Mouse (Mus musculus): ENCODE results near the gene Rpl24. TPM values are rescaled to one million over a fixed set of nuclear protein-coding genes. Genes with fewer than 3 reads are reported as not detected.

Rpl24 gene
- polyA plus RNA-seq, 1 experiment from 2014 or later, result 568 TPM

DNA sequence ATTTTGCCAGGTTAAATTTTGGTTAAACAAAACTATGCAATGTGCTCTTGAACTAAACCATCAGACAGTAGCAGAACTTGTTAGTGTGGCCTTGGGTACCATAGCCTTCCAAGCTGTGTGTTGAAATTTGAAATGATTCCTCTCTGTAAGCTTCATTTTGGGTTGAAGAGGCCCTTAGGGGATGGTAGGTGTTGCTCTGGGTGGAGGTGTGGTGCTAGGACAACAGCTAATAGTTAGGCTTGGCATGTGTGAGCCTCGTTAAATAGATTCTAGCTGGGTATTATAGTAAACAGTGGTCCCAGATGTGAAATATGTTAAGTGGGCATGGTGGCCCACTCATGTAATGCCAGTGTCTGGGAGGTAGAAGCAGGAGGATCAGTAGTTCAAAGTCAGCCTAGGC is 1.1 kb downstream of the Rpl24 start:
- WGBS, result 44% methylated on average over 1 of the region's 1 CpGs

DNA sequence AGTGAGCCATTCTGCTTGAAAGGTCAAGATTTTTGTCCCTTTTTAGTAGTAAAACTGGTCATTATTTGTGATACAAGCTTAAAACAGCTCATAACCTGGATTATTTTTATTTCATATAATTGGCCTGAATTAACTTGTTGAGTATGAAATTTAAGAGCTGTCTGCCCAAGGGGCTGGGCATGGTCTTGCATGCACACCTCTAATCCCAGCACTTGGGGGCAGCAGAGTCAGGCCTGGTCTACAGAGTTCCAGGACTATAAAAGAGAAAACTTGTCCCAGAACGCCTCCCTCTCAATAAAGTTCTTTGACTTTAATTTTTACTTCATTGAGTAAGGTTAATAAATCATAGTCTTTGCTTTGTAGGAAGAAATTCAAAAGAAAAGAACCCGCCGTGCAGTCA is 3.1 kb downstream of the Rpl24 start:
- Histone ChIP-seq H3K36me3 (replicated peaks; ENCODE audit: control insufficient read depth, insufficient read depth) (peaks cover 48% of the 10 kb centered on the region), H3K9ac (no peak overlapping the region), H3K27ac (no peak overlapping the region), H3K9me3 (ENCODE audit: control insufficient read depth, low read length) (no peaks in the 10 kb centered on the region), H3K4me3 (replicated peaks; ENCODE audit: low read length) (no peak overlapping the region), H3K4me2 (replicated peaks) (no peak overlapping the region), H3K27me3 (ENCODE audit: control insufficient read depth, insufficient read depth, low read length) (no peaks in the 10 kb centered on the region), H3K4me1 (replicated peaks; ENCODE audit: control insufficient read depth, insufficient read depth, low read length) (peaks cover 13% of the 10 kb centered on the region)
- 80% methylated on average over 3 of the region's 3 CpGs for WGBS
- DNase-seq (ENCODE audit: low spot score), result peak; percentile 55
- no peak for ATAC-seq (ENCODE audit: low FRiP score)

More for the DNA sequence above, 1.1 kb downstream of the Rpl24 start:
- Histone ChIP-seq H3K4me1 (replicated peaks; ENCODE audit: control insufficient read depth, insufficient read depth, low read length) (peaks cover 9% of the 10 kb centered on the region), H3K4me2 (replicated peaks) (peak overlapping the region; percentile 82), H3K27me3 (ENCODE audit: control insufficient read depth, insufficient read depth, low read length) (no peaks in the 10 kb centered on the region), H3K9me3 (ENCODE audit: control insufficient read depth, low read length) (no peaks in the 10 kb centered on the region), H3K4me3 (replicated peaks; ENCODE audit: low read length) (peak overlapping the region; percentile 70), H3K36me3 (replicated peaks; ENCODE audit: control insufficient read depth, insufficient read depth) (peaks cover 41% of the 10 kb centered on the region), H3K27ac (no peak overlapping the region), H3K9ac (peak overlapping the region; percentile 88)
- DNase-seq (ENCODE audit: low spot score), result no peak
- ATAC-seq (ENCODE audit: low FRiP score), result no peak

DNA sequence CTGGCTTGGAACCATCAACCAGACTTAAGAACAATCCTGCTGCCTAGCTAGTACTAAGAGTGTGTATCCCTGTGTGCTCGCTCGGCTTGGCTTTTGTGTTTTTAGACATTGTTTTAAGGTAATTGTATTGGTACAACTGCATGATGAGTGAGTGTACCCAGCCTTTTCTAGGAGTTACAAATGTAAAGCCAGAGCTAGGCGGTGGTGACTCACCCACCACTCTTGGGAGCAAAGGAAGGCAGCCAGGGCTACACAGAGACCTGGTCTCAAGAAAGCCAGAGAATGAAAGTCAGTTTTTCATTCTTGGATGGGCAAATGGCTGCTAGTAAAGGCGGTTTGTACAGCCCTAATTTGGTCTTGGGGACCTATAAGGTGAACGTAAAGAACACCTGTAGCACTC is 4.3 kb downstream of the Rpl24 start:
- ATAC-seq (ENCODE audit: low FRiP score) (no peak), DNase-seq (ENCODE audit: low spot score) (no peak)
- Histone ChIP-seq H3K9me3 (ENCODE audit: control insufficient read depth, low read length) (no peaks in the 10 kb centered on the region), H3K36me3 (replicated peaks; ENCODE audit: control insufficient read depth, insufficient read depth) (peaks cover 48% of the 10 kb centered on the region), H3K4me1 (replicated peaks; ENCODE audit: control insufficient read depth, insufficient read depth, low read length) (peaks cover 19% of the 10 kb centered on the region), H3K4me3 (replicated peaks; ENCODE audit: low read length) (no peak overlapping the region), H3K27me3 (ENCODE audit: control insufficient read depth, insufficient read depth, low read length) (no peaks in the 10 kb centered on the region), H3K9ac (no peak overlapping the region), H3K4me2 (replicated peaks) (no peak overlapping the region), H3K27ac (no peak overlapping the region)
- over 99% methylated on average over 5 of the region's 5 CpGs for WGBS

DNA sequence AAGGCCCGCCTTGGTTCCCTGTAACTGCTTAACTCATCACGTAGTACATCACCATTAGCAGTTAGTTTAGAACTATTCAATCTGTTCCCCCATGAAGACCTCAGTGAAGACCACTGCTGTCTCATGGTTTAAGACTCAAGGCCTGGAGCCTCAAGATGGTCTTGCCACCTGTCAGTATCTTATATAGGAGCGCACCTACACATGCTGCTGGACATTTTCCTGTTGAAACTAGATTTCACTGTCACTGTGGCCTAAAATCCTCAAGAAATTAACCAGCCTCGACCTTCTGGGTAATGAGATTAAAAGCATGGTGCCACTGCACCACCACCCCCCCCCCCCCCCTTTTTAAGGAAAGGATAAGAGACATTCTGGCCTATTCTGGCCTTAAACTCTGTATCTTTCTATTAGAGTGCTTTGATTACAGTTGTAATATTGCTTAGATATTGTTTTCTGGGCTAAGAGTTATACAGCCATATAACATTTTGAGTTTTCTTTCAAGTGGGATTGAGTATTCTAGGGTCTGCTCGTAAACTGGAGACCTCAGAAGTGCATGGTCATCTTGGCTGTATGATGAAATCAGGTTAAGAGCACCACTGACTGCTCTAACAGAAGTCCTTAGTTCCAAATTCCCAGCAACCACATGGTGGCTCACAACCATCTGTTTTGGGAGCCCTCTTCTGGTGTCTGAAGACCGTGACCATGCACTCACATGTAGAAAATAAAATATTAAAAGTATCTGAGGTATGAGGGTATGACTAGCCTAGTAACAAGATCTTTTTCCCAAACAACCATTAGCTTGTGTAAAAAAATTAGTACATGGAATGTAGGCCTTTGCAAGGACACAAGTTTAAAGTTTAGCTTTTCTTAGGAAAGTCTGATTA is 5.9 kb downstream of the Rpl24 start:
- no peaks in the 10 kb centered on the region for H3K27me3 ChIP-seq (ENCODE audit: control insufficient read depth, insufficient read depth, low read length)
- WGBS, result 81% methylated on average over 6 of the region's 6 CpGs
- H3K9me3 ChIP-seq (ENCODE audit: control insufficient read depth, low read length), result no peaks in the 10 kb centered on the region
- H3K9ac ChIP-seq, result no peak overlapping the region
- H3K4me3 ChIP-seq (replicated peaks; ENCODE audit: low read length), result no peak overlapping the region
- peaks cover 48% of the 10 kb centered on the region for H3K36me3 ChIP-seq (replicated peaks; ENCODE audit: control insufficient read depth, insufficient read depth)
- ATAC-seq (ENCODE audit: low FRiP score) (no peak), DNase-seq (ENCODE audit: low spot score) (no peak)
- no peak overlapping the region for H3K27ac ChIP-seq
- H3K4me2 ChIP-seq (replicated peaks), result no peak overlapping the region
- peaks cover 29% of the 10 kb centered on the region for H3K4me1 ChIP-seq (replicated peaks; ENCODE audit: control insufficient read depth, insufficient read depth, low read length)

DNA sequence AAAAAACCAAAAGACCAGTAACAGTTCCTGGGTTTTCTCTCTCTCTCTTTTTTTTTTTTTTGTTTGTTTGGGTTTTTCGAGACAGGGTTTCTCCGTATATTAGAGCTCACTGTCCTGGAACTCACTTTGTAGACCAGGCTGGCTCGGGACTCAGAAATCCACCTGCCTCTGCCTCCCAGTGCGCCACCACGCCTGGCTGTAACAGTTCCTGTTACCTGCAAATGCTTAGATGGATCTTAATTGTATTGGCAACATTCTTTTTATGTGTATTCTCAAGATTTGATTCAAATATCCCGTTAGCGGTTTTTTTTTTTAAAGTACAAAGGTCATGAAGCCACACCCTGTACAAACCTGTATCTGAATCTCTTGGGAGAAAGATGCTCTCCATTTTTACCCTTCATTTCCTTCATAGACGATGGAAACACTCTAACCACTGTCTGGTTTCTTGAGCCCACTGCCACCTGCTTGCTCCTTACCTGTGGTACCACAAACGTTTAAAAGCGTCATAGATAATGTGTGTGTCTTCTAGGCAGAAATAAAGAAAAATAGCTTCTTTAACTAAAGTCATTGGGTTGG is 6.6 kb downstream of the Rpl24 start:
- no peak for ATAC-seq (ENCODE audit: low FRiP score)
- DNase-seq (ENCODE audit: low spot score), result no peak
- Histone ChIP-seq H3K9me3 (ENCODE audit: control insufficient read depth, low read length) (no peaks in the 10 kb centered on the region), H3K4me1 (replicated peaks; ENCODE audit: control insufficient read depth, insufficient read depth, low read length) (peaks cover 23% of the 10 kb centered on the region), H3K27me3 (ENCODE audit: control insufficient read depth, insufficient read depth, low read length) (no peaks in the 10 kb centered on the region), H3K9ac (peak overlapping the region; percentile 46; the same call in 1 of the 2 replicates), H3K4me2 (replicated peaks) (peak overlapping the region; percentile 69), H3K4me3 (replicated peaks; ENCODE audit: low read length) (peak overlapping the region; percentile 100), H3K36me3 (replicated peaks; ENCODE audit: control insufficient read depth, insufficient read depth) (peaks cover 44% of the 10 kb centered on the region), H3K27ac (peak overlapping the region; percentile 50)
- 59% methylated on average over 10 of the region's 10 CpGs for WGBS

DNA sequence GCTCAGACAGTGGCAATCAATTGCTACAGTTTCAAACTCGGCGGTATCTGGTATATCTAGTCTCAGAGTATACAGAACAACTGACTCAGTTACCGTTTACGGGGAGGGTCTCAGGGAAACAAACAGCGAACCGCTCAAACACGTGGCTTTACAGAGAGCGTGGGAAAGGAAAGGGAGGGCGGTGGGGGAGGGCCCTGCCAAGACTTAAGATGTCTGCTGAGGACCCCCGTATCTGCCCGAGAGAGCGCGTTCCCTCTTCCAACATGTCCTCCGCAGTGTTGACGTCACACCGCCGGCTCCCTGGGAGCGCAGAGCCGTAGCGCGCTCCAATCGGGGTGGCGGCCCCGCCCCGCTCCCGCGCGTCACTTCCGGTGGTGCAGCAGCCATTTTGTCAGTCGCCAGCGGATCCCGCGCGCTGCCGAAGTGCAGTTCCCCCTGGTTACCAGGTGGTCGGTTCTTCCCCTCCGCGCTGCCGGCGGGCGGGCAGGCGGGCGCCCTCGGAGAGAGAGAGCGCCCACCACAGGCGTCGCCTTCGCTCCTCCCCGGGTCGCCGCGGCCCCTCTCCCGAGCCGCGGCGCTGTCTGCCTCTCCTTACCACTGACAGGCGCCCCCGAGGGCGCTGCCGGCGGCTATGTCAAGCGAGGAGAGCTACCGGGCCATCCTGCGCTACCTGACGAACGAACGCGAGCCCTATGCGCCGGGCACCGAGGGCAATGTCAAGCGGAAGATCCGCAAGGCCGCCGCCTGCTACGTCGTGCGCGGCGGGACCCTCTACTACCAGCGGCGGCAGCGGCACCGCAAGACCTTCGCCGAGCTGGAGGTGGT is 7.6 kb downstream of the Rpl24 start, which contains the start of gene Zbtb11:
Gene Zbtb11, plus strand, starts transcription at position 453 of the 825 bp plus-strand sequence.
- ATAC-seq (ENCODE audit: low FRiP score) (peak; percentile 99), DNase-seq (ENCODE audit: low spot score) (peak; percentile 100)
- H3K36me3 ChIP-seq (replicated peaks; ENCODE audit: control insufficient read depth, insufficient read depth), result peaks cover 42% of the 10 kb centered on the region
- peak within 1 kb of the TSS; percentile 89 for H3K27ac ChIP-seq
- H3K9me3 ChIP-seq (ENCODE audit: control insufficient read depth, low read length), result no peaks in the 10 kb centered on the region
- H3K4me1 ChIP-seq (replicated peaks; ENCODE audit: control insufficient read depth, insufficient read depth, low read length), result peaks cover 21% of the 10 kb centered on the region
- H3K4me3 ChIP-seq (replicated peaks; ENCODE audit: low read length), result peak within 1 kb of the TSS; percentile 100
- under 1% methylated on average over 73 of the region's 86 CpGs for WGBS
- peak within 1 kb of the TSS; percentile 92 for H3K9ac ChIP-seq
- peak within 1 kb of the TSS; percentile 69 for H3K4me2 ChIP-seq (replicated peaks)
- no peaks in the 10 kb centered on the region for H3K27me3 ChIP-seq (ENCODE audit: control insufficient read depth, insufficient read depth, low read length)

DNA sequence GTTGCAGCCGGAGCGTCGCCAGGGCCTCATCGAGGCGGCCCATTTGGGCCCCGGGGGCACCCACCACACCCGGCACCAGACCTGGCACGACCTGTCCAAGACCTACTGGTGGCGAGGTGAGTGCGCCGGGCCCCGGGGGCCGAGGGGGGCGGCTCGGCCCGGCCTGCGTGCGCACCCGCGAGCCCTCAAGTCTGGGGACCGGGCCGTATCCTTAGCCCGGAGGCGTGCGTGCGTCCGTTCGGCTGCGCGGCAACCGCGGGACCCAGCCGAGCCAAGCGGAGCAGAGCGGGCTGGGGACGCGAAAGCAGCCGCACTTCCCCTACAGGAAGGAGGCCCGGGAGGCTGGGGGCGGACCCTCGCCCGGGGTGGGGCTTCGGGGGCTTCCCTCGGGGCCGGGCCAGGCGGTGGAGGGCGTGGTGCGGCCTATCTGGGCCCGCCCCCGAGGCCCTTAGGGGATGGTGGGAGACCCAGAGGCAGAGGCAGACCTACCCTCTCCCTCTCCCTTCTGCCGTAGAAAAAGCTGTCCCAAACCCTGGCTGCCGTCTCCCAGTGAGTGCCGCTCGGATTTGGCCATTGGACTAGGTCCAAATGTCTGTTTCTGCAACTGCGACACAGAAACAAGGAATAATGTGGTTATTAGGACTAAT is 8.3 kb downstream of the Rpl24 start:
- peak; percentile 67 for ATAC-seq (ENCODE audit: low FRiP score)
- H3K27me3 ChIP-seq (ENCODE audit: control insufficient read depth, insufficient read depth, low read length), result no peaks in the 10 kb centered on the region
- 0% methylated on average over 52 of the region's 55 CpGs for WGBS

DNA sequence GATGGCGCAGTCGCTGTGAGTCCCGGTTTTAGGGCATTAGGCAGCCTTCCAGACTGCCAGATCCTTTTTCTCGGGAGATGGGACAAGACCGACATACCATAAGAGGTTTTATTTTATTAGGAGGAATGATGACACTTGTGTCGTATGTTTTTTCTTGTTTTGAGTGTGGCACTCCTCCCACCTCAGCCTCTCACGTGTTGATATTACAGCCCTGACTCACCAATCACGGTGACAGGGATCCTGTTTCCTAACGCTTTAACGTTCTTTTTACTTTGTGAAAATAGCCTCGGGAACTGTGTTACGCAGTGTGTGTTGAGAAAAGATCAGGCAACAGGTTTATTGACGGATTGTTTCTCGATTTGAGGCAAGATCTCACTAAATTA is 8.8 kb downstream of the Rpl24 start:
- no peaks in the 10 kb centered on the region for H3K27me3 ChIP-seq (ENCODE audit: control insufficient read depth, insufficient read depth, low read length)
- ATAC-seq (ENCODE audit: low FRiP score) (peak; percentile 0; the same call in 1 of the 2 replicates), DNase-seq (ENCODE audit: low spot score) (no peak)
- H3K4me2 ChIP-seq (replicated peaks), result peak overlapping the region; percentile 69
- peak overlapping the region; percentile 92 for H3K9ac ChIP-seq
- H3K27ac ChIP-seq, result peak overlapping the region; percentile 89; the same call in 1 of the 2 replicates
- H3K4me1 ChIP-seq (replicated peaks; ENCODE audit: control insufficient read depth, insufficient read depth, low read length), result peaks cover 21% of the 10 kb centered on the region
- WGBS, result 11% methylated on average over 14 of the region's 14 CpGs
- H3K9me3 ChIP-seq (ENCODE audit: control insufficient read depth, low read length), result no peaks in the 10 kb centered on the region
- H3K36me3 ChIP-seq (replicated peaks; ENCODE audit: control insufficient read depth, insufficient read depth), result peaks cover 35% of the 10 kb centered on the region
- peak overlapping the region; percentile 100 for H3K4me3 ChIP-seq (replicated peaks; ENCODE audit: low read length)

More for the DNA sequence above, 8.3 kb downstream of the Rpl24 start:
- H3K4me2 ChIP-seq (replicated peaks), result peak overlapping the region; percentile 69
- H3K27ac ChIP-seq, result peak overlapping the region; percentile 89
- peaks cover 21% of the 10 kb centered on the region for H3K4me1 ChIP-seq (replicated peaks; ENCODE audit: control insufficient read depth, insufficient read depth, low read length)
- H3K36me3 ChIP-seq (replicated peaks; ENCODE audit: control insufficient read depth, insufficient read depth), result peaks cover 35% of the 10 kb centered on the region
- peak overlapping the region; percentile 92 for H3K9ac ChIP-seq
- peak overlapping the region; percentile 100 for H3K4me3 ChIP-seq (replicated peaks; ENCODE audit: low read length)
- H3K9me3 ChIP-seq (ENCODE audit: control insufficient read depth, low read length), result no peaks in the 10 kb centered on the region
- peak; percentile 77 for DNase-seq (ENCODE audit: low spot score)
